Mouse (Mus musculus): ENCODE results near the gene Gart. TPM values are rescaled to one million over a fixed set of nuclear protein-coding genes. Genes with fewer than 3 reads are reported as not detected.

Gart gene
- total and polyA plus RNA-seq, 3 experiments = 94.0 to 509 (median 417) TPM

DNA sequence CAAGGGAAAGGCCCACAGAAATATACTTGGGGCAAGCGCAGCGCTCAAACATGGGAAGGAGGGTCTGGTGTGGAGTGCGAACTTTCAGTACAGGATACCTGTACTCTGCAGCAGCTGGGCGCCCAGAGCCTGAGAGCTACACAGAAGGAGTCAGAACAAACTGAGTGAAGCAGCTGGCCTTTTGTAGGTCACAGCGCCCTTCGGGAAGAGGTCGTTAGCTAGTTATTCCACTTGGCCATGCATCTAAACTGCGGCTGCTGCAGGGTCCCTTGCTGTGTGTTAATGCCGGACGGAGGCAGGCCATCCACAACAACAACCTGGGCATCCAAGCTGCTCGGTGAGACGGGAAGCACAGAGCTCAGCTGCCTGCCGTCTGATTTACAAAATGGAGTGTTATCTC is 71.6 kb downstream of the Gart start:
- Histone ChIP-seq H3K4me1 (ENCODE audit: control insufficient read depth in 1 of 2, insufficient read depth in 2 of 2, low read length in 2 of 2) (no peaks in the 10 kb centered on the region), H3K9me3 (replicated peaks; ENCODE audit: insufficient read depth, low read length) (no peaks in the 10 kb centered on the region), H3K9ac (ENCODE audit: control insufficient read depth, low read depth, low read length, poor library complexity, severe bottlenecking) (no peak overlapping the region), H3K27me3 (ENCODE audit: control insufficient read depth in 1 of 2, insufficient read depth in 2 of 2, low read length in 2 of 2) (no peaks in the 10 kb centered on the region), H3K27ac (ENCODE audit: control insufficient read depth, low read depth, low read length) (no peak overlapping the region), H3K79me2 (ENCODE audit: control insufficient read depth, insufficient read depth, low read length, poor library complexity) (no peaks in the 10 kb centered on the region), H3K36me3 (ENCODE audit: control insufficient read depth in 1 of 2, insufficient read depth in 2 of 2, low read length in 2 of 2) (no peaks in the 10 kb centered on the region; a peak in 1 of 4 replicates), H3K4me3 (ENCODE audit: control insufficient read depth in 1 of 2, insufficient read depth in 1 of 2, low read depth in 2 of 2, low read length in 2 of 2) (no peak overlapping the region)
- no peak for DNase-seq (ENCODE audit: low read depth, low spot score)
- TF ChIP-seq MXI1 (IDR thresholded peaks at IDR 0.05; ENCODE audit: low read depth, low read length) = no peak
- no peak for TF ChIP-seq UBTF (IDR thresholded peaks at IDR 0.05; ENCODE audit: borderline replicate concordance, insufficient read depth, low read depth, low read length)
- no peak for TF ChIP-seq MYC (IDR thresholded peaks at IDR 0.05; ENCODE audit: low read depth, low read length)
- no peak for TF ChIP-seq TBP (IDR thresholded peaks at IDR 0.05; ENCODE audit: low read depth, low read length)
- TF ChIP-seq JUND (IDR thresholded peaks at IDR 0.05; ENCODE audit: low read depth, low read length) = no peak
- no peak for TF ChIP-seq POLR2A (IDR thresholded peaks at IDR 0.05; ENCODE audit: control insufficient read depth in 1 of 2, insufficient read depth in 1 of 2, low read depth in 1 of 2, low read length in 2 of 2, poor library complexity in 1 of 2)
- TF ChIP-seq USF1 (IDR thresholded peaks at IDR 0.05; ENCODE audit: low read depth, low read length) = no peak
- no peak for TF ChIP-seq ZC3H11A (IDR thresholded peaks at IDR 0.05; ENCODE audit: low read depth, low read length)
- TF ChIP-seq ELF1 (IDR thresholded peaks at IDR 0.05; ENCODE audit: low read depth, low read length) = no peak
- no peak for TF ChIP-seq MAX (IDR thresholded peaks at IDR 0.05; ENCODE audit: low read length)
- no peak for TF ChIP-seq POLR2AphosphoS2 (IDR thresholded peaks at IDR 0.05; ENCODE audit: low read length)

Other genes starting within 250 kb of the Gart start
- 4.7 and 5.9 TPM in 2 replicates for gene Il10rb, start 240.8 kb downstream of the Gart start, total RNA-seq (2012; rRNA removed)
- 10 to 100 TPM in 1 of 2 experiments, not detected in 1; 14.6 TPM for gene Il10rb, start 240.8 kb downstream of the Gart start, polyA plus RNA-seq (2012; ENCODE audit: insufficient read depth in 1 of 2, insufficient read length in 2 of 2, low read depth in 1 of 2, low replicate concordance in 2 of 2, missing spikeins in 1 of 2)
- gene Ifnar1, start 161.7 kb downstream of the Gart start, total RNA-seq (2012; rRNA removed) = 10.3 and 12.2 TPM in 2 replicates
- 10 to 100 TPM in 1 of 2 experiments, not detected in 1; 20.2 TPM for gene Ifnar1, start 161.7 kb downstream of the Gart start, polyA plus RNA-seq (2012; ENCODE audit: insufficient read depth in 1 of 2, insufficient read length in 2 of 2, low read depth in 1 of 2, low replicate concordance in 2 of 2, missing spikeins in 1 of 2)
- gene Ifngr2, start 99.9 kb downstream of the Gart start, total RNA-seq (2012; rRNA removed) = 2.8 and 4.1 TPM in 2 replicates
- gene Ifngr2, start 99.9 kb downstream of the Gart start, polyA plus RNA-seq (2012; ENCODE audit: insufficient read depth in 1 of 2, insufficient read length in 2 of 2, low read depth in 1 of 2, low replicate concordance in 2 of 2, missing spikeins in 1 of 2) = 10 to 100 TPM in 1 of 2 experiments, not detected in 1; 11.0 TPM
- 2.6 and 2.9 TPM in 2 replicates for gene Tmem50b, start 49.2 kb downstream of the Gart start, total RNA-seq (2012; rRNA removed)
- 1 to 10 TPM in 1 of 2 experiments, not detected in 1; 9.5 TPM for gene Tmem50b, start 49.2 kb downstream of the Gart start, polyA plus RNA-seq (2012; ENCODE audit: insufficient read depth in 1 of 2, insufficient read length in 2 of 2, low read depth in 1 of 2, low replicate concordance in 2 of 2, missing spikeins in 1 of 2)
- gene Dnajc28, start 27.9 kb downstream of the Gart start, total RNA-seq (2012; rRNA removed) = 0.85 and 1.2 TPM in 2 replicates
- gene Dnajc28, start 27.9 kb downstream of the Gart start, polyA plus RNA-seq (2012; ENCODE audit: insufficient read depth in 1 of 2, insufficient read length in 2 of 2, low read depth in 1 of 2, low replicate concordance in 2 of 2, missing spikeins in 1 of 2) = 1 to 10 TPM in 1 of 2 experiments, not detected in 1; 1.9 TPM
- 93.6 and 102 TPM in 2 replicates for gene Son, start 554 bp upstream of the Gart start, total RNA-seq (2012; rRNA removed)
- 100 to 1,000 TPM; 157 to 182 TPM for gene Son, start 554 bp upstream of the Gart start, polyA plus RNA-seq (2012; ENCODE audit: insufficient read depth in 1 of 2, insufficient read length in 2 of 2, low read depth in 1 of 2, low replicate concordance in 2 of 2, missing spikeins in 1 of 2)
- 25.4 and 25.7 TPM in 2 replicates for gene Donson, start 41.8 kb upstream of the Gart start, total RNA-seq (2012; rRNA removed)
- 10 to 100 TPM in 1 of 2 experiments, not detected in 1; 33.9 TPM for gene Donson, start 41.8 kb upstream of the Gart start, polyA plus RNA-seq (2012; ENCODE audit: insufficient read depth in 1 of 2, insufficient read length in 2 of 2, low read depth in 1 of 2, low replicate concordance in 2 of 2, missing spikeins in 1 of 2)
- gene Cryzl1, start 82.0 kb upstream of the Gart start, total RNA-seq (2012; rRNA removed) = 20.2 and 23.8 TPM in 2 replicates
- 10 to 100 TPM in 1 of 2 experiments, not detected in 1; 44.4 TPM for gene Cryzl1, start 82.0 kb upstream of the Gart start, polyA plus RNA-seq (2012; ENCODE audit: insufficient read depth in 1 of 2, insufficient read length in 2 of 2, low read depth in 1 of 2, low replicate concordance in 2 of 2, missing spikeins in 1 of 2)
- gene Itsn1, start 82.3 kb upstream of the Gart start, total RNA-seq (2012; rRNA removed) = 11.6 and 14.7 TPM in 2 replicates
- gene Itsn1, start 82.3 kb upstream of the Gart start, polyA plus RNA-seq (2012; ENCODE audit: insufficient read depth in 1 of 2, insufficient read length in 2 of 2, low read depth in 1 of 2, low replicate concordance in 2 of 2, missing spikeins in 1 of 2) = 10 to 100 TPM in 1 of 2 experiments, not detected in 1; 36.5 TPM